Mouse (Mus musculus) CH12.LX (cell line): Measurements from ENCODE around the gene Nanog. TPM values are rescaled to one million over a fixed set of nuclear protein-coding genes. Genes with fewer than 3 reads are reported as not detected.

Experiments
- DNase-seq: peaks from one replicate; pipeline ENCODE4 v3.0.0-alpha.2; 2013; ENCODE audit errors: extremely low read depth
- H3K27ac ChIP-seq: 2 replicates; pipeline ENCODE4 v1.5.1; 2012; ENCODE audit warnings: low read depth, mild to moderate bottlenecking, control low read depth, moderate library complexity; ENCODE audit not compliant: insufficient read depth
- H3K27me3 ChIP-seq: replicated peaks from 2 replicates; pipeline ENCODE3; 2012; ENCODE audit warnings: inconsistent platforms
- H3K36me3 ChIP-seq, 2 experiments: replicated peaks in 1 of 2; 2 replicates each; pipeline versions ENCODE3 to v1.6.1; 2012; ENCODE audit warnings: inconsistent platforms in 1 of 2, low read length in 1 of 2, mild to moderate bottlenecking in 1 of 2, mixed read lengths in 1 of 2, moderate library complexity in 1 of 2; ENCODE audit not compliant: control insufficient read depth in 1 of 2, insufficient read depth in 1 of 2
- H3K4me1 ChIP-seq, 2 experiments: 2 replicates each; pipeline ENCODE4 v1.6.1; 2012; ENCODE audit warnings: inconsistent platforms in 1 of 2, moderate library complexity in 1 of 2; ENCODE audit not compliant: insufficient read depth in 2 of 2, control insufficient read depth in 1 of 2
- H3K4me2 ChIP-seq: 2 replicates; pipeline ENCODE4 v1.6.1; 2012; ENCODE audit warnings: low read depth, mild to moderate bottlenecking, control low read depth; ENCODE audit not compliant: poor library complexity, insufficient read depth, severe bottlenecking
- H3K4me3 ChIP-seq, 3 experiments: fragments of 150-350 bp in 1 of 3; sonication (generic) in 1 of 3; replicated peaks in 1 of 3; 2 replicates each; pipeline versions ENCODE3 to v1.5.1; 2011 to 2012; ENCODE audit warnings: low read depth in 2 of 3, low read length in 2 of 3, mild to moderate bottlenecking in 2 of 3, moderate library complexity in 2 of 3, control low read depth in 1 of 3, improper control_type of control experiment in 1 of 3, inconsistent platforms in 1 of 3, mixed read lengths in 1 of 3; ENCODE audit not compliant: poor library complexity in 1 of 3
- H3K79me2 ChIP-seq: replicated peaks from 2 replicates; pipeline ENCODE4 v1.6.1; 2012; ENCODE audit warnings: mild to moderate bottlenecking, moderate library complexity; ENCODE audit not compliant: control insufficient read depth, poor library complexity, insufficient read depth, severe bottlenecking; ENCODE audit errors: extremely low read depth
- H3K9ac ChIP-seq: 2 replicates; pipeline ENCODE4 v1.6.1; 2012; ENCODE audit warnings: low read depth, mild to moderate bottlenecking, control low read depth, moderate library complexity; ENCODE audit not compliant: insufficient read depth
- H3K9me3 ChIP-seq: replicated peaks from 2 replicates; pipeline ENCODE3; 2012; ENCODE audit warnings: low read length, inconsistent platforms, mixed read lengths
- BHLHE40 ChIP-seq: IDR thresholded peaks from 2 replicates; pipeline ENCODE4 v1.6.1; 2011; ENCODE audit warnings: mild to moderate bottlenecking, low read depth, low read length, improper control_type of control experiment
- CHD2 ChIP-seq: IDR thresholded peaks from 2 replicates; pipeline ENCODE4 v1.6.1; 2011; ENCODE audit warnings: low read length, improper control_type of control experiment
- E2F4 ChIP-seq: IDR thresholded peaks from 2 replicates; pipeline ENCODE4 v1.6.1; 2011; ENCODE audit warnings: low read depth, low read length, improper control_type of control experiment; ENCODE audit not compliant: insufficient replicate concordance
- ETS1 ChIP-seq: conservative IDR thresholded peaks from 2 replicates; pipeline ENCODE4 v1.6.1; 2012; ENCODE audit warnings: low read depth, mild to moderate bottlenecking, inconsistent platforms, low read length, improper control_type of control experiment, moderate library complexity
- GABPA ChIP-seq: IDR thresholded peaks from 2 replicates; pipeline ENCODE4 v1.6.1; 2012; ENCODE audit warnings: low read depth, low read length, improper control_type of control experiment, inconsistent platforms; ENCODE audit not compliant: insufficient replicate concordance
- IRF4 ChIP-seq: IDR thresholded peaks from 2 replicates; pipeline ENCODE4 v1.6.1; 2014; ENCODE audit warnings: low read depth, mild to moderate bottlenecking, inconsistent platforms, low read length, improper control_type of control experiment
- JUND ChIP-seq: conservative IDR thresholded peaks from 2 replicates; pipeline ENCODE4 v1.6.1; 2011; ENCODE audit warnings: low read depth, low read length, improper control_type of control experiment
- MAFK ChIP-seq: IDR thresholded peaks from 2 replicates; pipeline ENCODE4 v1.6.1; 2011; ENCODE audit warnings: low read length, improper control_type of control experiment; ENCODE audit not compliant: insufficient replicate concordance
- MAZ ChIP-seq: IDR thresholded peaks from 2 replicates; pipeline ENCODE4 v1.6.1; 2012; ENCODE audit warnings: low read depth, mild to moderate bottlenecking, inconsistent platforms, low read length, improper control_type of control experiment, moderate library complexity
- MEF2A ChIP-seq: IDR thresholded peaks from 2 replicates; pipeline ENCODE4 v1.6.1; 2014; ENCODE audit warnings: low read depth, mild to moderate bottlenecking, inconsistent platforms, low read length, improper control_type of control experiment, borderline replicate concordance
- MXI1 ChIP-seq: IDR thresholded peaks from 2 replicates; pipeline ENCODE4 v1.6.1; 2011; ENCODE audit warnings: mild to moderate bottlenecking, low read depth, low read length, improper control_type of control experiment
- MYC ChIP-seq: IDR thresholded peaks from 2 replicates; pipeline ENCODE4 v1.6.1; 2011; ENCODE audit warnings: low read depth, mild to moderate bottlenecking, improper control_type of control experiment, low read length
- NRF1 ChIP-seq: IDR thresholded peaks from 2 replicates; pipeline ENCODE4 v1.6.1; 2014; ENCODE audit warnings: low read depth, mild to moderate bottlenecking, inconsistent platforms, low read length, improper control_type of control experiment, moderate library complexity
- POLR2A ChIP-seq: IDR thresholded peaks from 2 replicates; pipeline ENCODE4 v1.6.1; 2011; ENCODE audit warnings: low read depth, mild to moderate bottlenecking, improper control_type of control experiment, low read length
- RAD21 ChIP-seq: IDR thresholded peaks from 2 replicates; pipeline ENCODE4 v1.6.1; 2011; ENCODE audit warnings: low read depth, mild to moderate bottlenecking, low read length, improper control_type of control experiment, moderate library complexity
- RCOR1 ChIP-seq: conservative IDR thresholded peaks from 2 replicates; pipeline ENCODE4 v1.6.1; 2012; ENCODE audit warnings: low read depth, mild to moderate bottlenecking, inconsistent platforms, low read length, improper control_type of control experiment
- SIN3A ChIP-seq: IDR thresholded peaks from 2 replicates; pipeline ENCODE4 v1.6.1; 2012; ENCODE audit warnings: low read length, improper control_type of control experiment, inconsistent platforms
- SMC3 ChIP-seq: IDR thresholded peaks from 2 replicates; pipeline ENCODE4 v1.6.1; 2011; ENCODE audit warnings: low read depth, low read length, improper control_type of control experiment
- TBP ChIP-seq: conservative IDR thresholded peaks from 2 replicates; pipeline ENCODE4 v1.6.1; 2011; ENCODE audit warnings: low read depth, low read length, improper control_type of control experiment
- UBTF ChIP-seq: IDR thresholded peaks from 2 replicates; pipeline ENCODE4 v1.6.1; 2012; ENCODE audit warnings: low read depth, mild to moderate bottlenecking, inconsistent platforms, low read length, improper control_type of control experiment, moderate library complexity
- ZC3H11A ChIP-seq: IDR thresholded peaks from 2 replicates; pipeline ENCODE4 v1.6.1; 2012; ENCODE audit warnings: low read depth, mild to moderate bottlenecking, inconsistent platforms, low read length, improper control_type of control experiment
- ZKSCAN1 ChIP-seq: IDR thresholded peaks from 2 replicates; pipeline ENCODE4 v1.6.1; 2012; ENCODE audit warnings: low read depth, inconsistent platforms, low read length, improper control_type of control experiment, borderline replicate concordance
- ZMIZ1 ChIP-seq: IDR thresholded peaks from 2 replicates; pipeline ENCODE4 v1.6.1; 2012; ENCODE audit warnings: low read depth, mild to moderate bottlenecking, inconsistent platforms, low read length, improper control_type of control experiment
- ZNF384 ChIP-seq: IDR thresholded peaks from 2 replicates; pipeline ENCODE4 v1.6.1; 2012; ENCODE audit warnings: low read depth, low read length, improper control_type of control experiment, inconsistent platforms
- dilution Hi-C: fragments of 300-500 bp; cut with MboI; formaldehyde crosslinking; loops from 2 replicates; pipeline ENCODE4 v1.14.3; 2020; ENCODE audit warnings: low sequenced_read_pairs; ENCODE audit not compliant: extremely low pct_unique_long_range_greater_than_20kb, extremely low pct_ligation_motif_present
- in situ Hi-C: fragments of 300-500 bp; cut with MboI; formaldehyde crosslinking; loops from 3 replicates; pipeline ENCODE4 v1.14.3; 2019; ENCODE audit warnings: low sequenced_read_pairs, low pct_ligation_motif_present, low pct_unique_long_range_greater_than_20kb, mixed read lengths
- polyA plus RNA-seq: library from polyadenylated mRNA; unstranded; fragments of >175 nt; gene quantifications from 2 replicates; pipeline ENCODE4 v1.2.1, GENCODE M21; 2012; ENCODE audit warnings: low read depth; ENCODE audit not compliant: insufficient read length
- total RNA-seq, 2 experiments: library from RNA; depleted of rRNA; stranded (reverse); fragments of 300-350 nt in 1 of 2; fragments of >200 nt in 1 of 2; gene quantifications; 2 replicates each; pipeline ENCODE4 v1.2.3; 2012 to 2014

Gene Nanog
- total and polyA plus RNA-seq, 3 experiments, result 0.27 TPM; not detected in 2

DNA sequence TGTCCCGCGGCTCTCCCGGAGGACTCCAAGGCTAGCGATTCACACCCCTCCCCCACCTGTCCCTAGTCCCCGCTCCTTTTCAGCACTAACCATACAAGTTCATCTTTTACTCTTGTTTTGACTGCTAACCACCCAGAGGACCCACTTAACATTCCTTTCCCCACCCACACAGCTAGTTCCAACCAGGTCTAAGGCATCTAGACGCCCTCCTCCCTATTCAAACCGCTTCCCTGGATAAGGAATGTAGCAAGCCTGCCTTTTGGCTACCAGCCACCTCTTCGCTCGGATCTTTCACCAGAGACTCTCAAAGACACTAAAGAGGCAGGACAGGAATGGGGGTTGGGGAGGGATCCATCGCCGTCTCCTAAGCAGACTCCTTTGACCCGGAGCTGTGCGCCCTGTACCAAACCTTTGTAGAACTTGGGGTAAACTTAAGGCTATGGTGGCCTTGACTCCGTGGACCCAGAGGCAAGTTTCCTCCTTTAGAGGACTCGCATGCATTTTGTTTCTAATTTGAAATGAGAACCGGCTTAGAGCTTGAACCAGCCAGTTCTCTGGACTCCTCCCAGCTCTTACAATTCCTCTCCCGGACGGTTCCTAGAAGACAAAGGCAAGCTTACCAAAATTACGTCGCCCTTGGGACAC is 4.7 kb upstream of the Nanog start:
- H3K36me3 ChIP-seq, result no peaks in the 10 kb centered on the region
- no peak overlapping the region for H3K9ac ChIP-seq
- no peak overlapping the region for H3K4me2 ChIP-seq
- no peak overlapping the region for H3K27ac ChIP-seq
- H3K79me2 ChIP-seq, result no peaks in the 10 kb centered on the region
- dilution Hi-C loops (no loop called here), in situ Hi-C loops (no loop called here)
- TF ChIP-seq SMC3 (no peak), E2F4 (no peak), MYC (no peak), ZNF384 (no peak), POLR2A (no peak), RCOR1 (no peak)
- H3K4me3 ChIP-seq, result no peak overlapping the region
- H3K9me3 ChIP-seq, result no peaks in the 10 kb centered on the region
- no peaks in the 10 kb centered on the region for H3K27me3 ChIP-seq
- peaks cover 0 to 6% of the 10 kb centered on the region in 2 experiments; a peak in 2 of 4 replicates for H3K4me1 ChIP-seq
- DNase-seq, result no peak

DNA sequence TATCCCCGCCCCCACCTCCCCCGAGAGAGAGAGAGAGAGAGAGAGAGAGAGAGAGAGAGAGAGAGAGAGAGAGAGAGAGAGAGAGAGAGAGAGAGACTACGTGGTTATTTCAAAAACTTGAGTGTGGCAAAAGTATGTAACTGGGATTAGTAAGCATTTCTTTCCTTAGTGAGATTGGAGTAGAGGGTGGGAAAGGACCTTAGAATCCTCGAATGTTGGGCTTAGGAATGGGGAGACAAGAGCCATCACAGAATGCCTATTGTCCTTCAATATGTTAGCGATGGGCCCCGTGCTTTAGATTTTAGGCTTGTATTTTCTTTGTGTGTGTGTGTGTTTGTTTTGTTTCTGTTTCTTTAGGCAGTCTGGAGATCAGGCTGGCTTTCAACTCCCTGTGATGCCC is 4.0 kb upstream of the Nanog start:
- H3K4me3 ChIP-seq, result no peak overlapping the region
- H3K79me2 ChIP-seq, result no peaks in the 10 kb centered on the region
- no peak for DNase-seq
- H3K4me2 ChIP-seq, result no peak overlapping the region
- no peaks in the 10 kb centered on the region for H3K27me3 ChIP-seq
- no peak for TF ChIP-seq IRF4
- no peak for TF ChIP-seq MAZ
- TF ChIP-seq SMC3, result no peak
- dilution Hi-C loops (no loop called here), in situ Hi-C loops (no loop called here)
- no peak overlapping the region for H3K27ac ChIP-seq
- H3K9ac ChIP-seq, result no peak overlapping the region
- H3K9me3 ChIP-seq, result no peaks in the 10 kb centered on the region
- H3K4me1 ChIP-seq, result peaks cover 0 to 6% of the 10 kb centered on the region in 2 experiments; a peak in 2 of 4 replicates
- no peaks in the 10 kb centered on the region for H3K36me3 ChIP-seq

DNA sequence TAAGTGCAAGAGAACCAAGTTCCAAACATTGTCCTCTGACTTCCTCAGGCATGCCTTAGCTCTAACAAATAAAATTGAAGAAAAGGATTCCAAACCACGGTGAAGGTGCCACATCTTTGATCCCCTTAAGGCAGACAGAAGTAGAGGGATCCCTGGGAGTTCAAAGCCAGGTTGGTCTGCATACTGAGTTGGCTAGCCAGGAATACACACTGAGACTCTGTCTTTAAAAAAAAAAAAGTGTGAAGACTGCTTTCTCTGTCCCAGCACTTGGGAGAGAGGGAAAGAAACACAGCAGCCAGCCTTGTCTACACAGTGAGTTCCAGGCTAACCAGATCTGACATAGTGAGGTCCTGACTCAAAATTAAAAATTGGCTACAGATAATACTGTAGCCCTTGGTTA is 3.6 kb upstream of the Nanog start:
- H3K79me2 ChIP-seq, result no peaks in the 10 kb centered on the region
- dilution Hi-C loops, result no loop called here
- H3K36me3 ChIP-seq, result no peaks in the 10 kb centered on the region
- peaks cover 0 to 6% of the 10 kb centered on the region in 2 experiments; a peak in 2 of 4 replicates for H3K4me1 ChIP-seq
- H3K27ac ChIP-seq, result no peak overlapping the region
- TF ChIP-seq ETS1, result no peak
- TF ChIP-seq ZC3H11A, result no peak
- TF ChIP-seq BHLHE40, result no peak
- no peak for TF ChIP-seq MAZ
- TF ChIP-seq RAD21, result no peak
- TF ChIP-seq GABPA, result no peak
- no peak for TF ChIP-seq CHD2
- no peak for TF ChIP-seq SIN3A
- TF ChIP-seq MAFK, result no peak
- TF ChIP-seq ZKSCAN1, result no peak
- TF ChIP-seq TBP, result no peak
- no peak for TF ChIP-seq UBTF
- TF ChIP-seq MYC, result no peak
- TF ChIP-seq NRF1, result no peak
- TF ChIP-seq MXI1, result no peak
- TF ChIP-seq MEF2A, result no peak
- TF ChIP-seq ZMIZ1, result no peak
- no peak for TF ChIP-seq JUND
- no peaks in the 10 kb centered on the region for H3K9me3 ChIP-seq
- H3K9ac ChIP-seq, result no peak overlapping the region
- H3K4me2 ChIP-seq, result no peak overlapping the region
- H3K4me3 ChIP-seq, result no peak overlapping the region
- DNase-seq, result no peak
- in situ Hi-C loops, result no loop called here
- no peaks in the 10 kb centered on the region for H3K27me3 ChIP-seq
